Mouse (Mus musculus) thymus, postnatal 14 days (tissue): ENCODE data around the gene Tdrd12.
"Not testable (repeated sequence)": the region's sequence is repeated elsewhere in the genome, so short reads cannot be mapped to it uniquely, and the experiment has no call there.

Source experiments
- DNase-seq: peaks from one replicate; pipeline ENCODE4 v3.0.0; 2021

The Tdrd12 gene

DNA sequence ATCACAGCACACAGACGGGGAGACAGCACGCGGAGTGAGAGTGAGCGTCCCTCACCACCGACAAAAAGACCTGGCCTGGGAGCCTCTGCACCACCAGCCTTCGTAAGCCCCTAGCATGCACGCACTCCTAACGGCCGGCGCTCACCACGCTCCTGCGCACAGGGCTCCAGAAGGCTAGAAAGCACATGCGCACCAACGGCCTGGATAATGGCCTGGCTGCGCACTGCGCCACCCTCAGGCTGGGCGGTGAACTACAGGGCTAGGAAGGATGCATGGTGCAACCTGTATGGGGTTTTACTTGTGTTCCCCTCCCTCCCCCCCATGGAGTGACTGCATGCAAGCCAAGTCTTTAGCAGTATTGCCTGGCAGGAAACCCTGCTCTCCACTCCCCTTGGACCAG lies at the start of gene Tdrd12:
TSS of gene Tdrd12 (minus strand) at position 184 of the 400 bp plus-strand sequence.
- no peak for DNase-seq

DNA sequence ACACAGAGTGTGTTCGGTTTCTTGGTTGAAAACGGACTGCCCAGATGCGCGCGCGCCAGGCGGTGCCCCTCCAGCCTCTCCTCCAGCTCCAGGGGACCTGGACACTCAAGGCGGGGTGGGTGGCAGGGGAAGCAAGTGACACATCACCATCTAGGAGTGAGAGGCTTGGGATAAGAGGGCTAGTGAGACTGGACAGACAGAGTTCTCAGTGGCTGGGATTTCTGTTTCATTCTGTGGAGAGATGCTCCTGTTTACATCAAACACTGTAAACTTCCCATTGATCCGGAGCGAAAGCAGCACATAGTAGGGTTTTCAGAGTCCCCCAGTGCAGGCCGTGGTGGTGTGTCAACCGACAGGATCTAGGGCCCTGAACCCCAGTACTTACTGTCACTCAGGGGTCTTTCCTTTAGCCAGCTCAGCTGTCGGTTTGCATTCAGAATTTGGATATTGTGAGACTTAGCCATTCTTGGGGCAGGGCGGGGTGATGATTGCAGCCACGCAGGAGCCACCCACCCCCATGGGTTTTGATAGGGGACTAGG lies 49.4 kb upstream of the Tdrd12 start:
- peak; percentile 42 for DNase-seq

DNA sequence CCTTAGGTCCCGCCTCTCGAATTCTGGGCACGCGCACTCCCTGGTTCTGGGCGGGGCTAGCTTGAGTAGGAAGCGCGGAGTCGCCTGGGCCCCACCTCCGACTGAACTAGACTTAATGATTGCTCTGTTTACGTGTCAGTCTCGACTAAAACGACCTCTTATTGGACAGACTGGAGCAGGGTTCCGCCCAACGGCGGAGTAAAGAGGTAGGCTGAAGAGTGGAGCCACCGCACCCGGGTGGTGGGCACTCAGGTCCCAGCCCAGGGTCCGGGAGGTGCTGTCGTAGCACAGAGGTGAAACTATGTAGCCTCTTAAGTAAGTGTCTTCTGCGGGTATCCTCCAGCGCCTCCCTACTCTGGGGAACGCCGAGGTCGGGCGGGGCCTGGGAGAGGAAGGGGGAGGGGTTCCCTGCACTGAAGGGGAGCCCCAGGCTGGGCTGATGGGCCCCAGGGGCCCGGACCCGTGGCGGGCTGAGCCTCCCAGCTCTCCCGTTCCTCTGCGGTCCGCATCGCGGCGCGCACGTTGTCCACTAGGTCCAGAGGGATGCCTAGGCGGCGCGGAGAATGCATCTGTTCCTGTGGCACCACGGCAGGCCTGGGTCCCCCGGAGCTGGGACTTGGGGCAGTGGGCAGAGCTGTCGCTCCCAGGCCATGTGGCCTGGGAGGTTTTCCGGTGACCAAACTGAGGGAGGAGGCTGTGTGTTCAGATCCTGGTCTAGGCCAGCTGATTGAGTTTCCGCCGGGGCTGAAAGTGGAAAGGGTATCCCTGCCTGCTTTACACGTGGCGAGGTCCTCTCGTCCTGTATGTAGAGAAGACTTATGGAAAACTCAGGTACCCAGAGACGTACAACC lies 48.7 kb upstream of the Tdrd12 start, which contains the start of gene Ankrd27:
TSS of gene Ankrd27 (plus strand) at position 190 of the 851 bp plus-strand sequence.
- peak; percentile 95 for DNase-seq

DNA sequence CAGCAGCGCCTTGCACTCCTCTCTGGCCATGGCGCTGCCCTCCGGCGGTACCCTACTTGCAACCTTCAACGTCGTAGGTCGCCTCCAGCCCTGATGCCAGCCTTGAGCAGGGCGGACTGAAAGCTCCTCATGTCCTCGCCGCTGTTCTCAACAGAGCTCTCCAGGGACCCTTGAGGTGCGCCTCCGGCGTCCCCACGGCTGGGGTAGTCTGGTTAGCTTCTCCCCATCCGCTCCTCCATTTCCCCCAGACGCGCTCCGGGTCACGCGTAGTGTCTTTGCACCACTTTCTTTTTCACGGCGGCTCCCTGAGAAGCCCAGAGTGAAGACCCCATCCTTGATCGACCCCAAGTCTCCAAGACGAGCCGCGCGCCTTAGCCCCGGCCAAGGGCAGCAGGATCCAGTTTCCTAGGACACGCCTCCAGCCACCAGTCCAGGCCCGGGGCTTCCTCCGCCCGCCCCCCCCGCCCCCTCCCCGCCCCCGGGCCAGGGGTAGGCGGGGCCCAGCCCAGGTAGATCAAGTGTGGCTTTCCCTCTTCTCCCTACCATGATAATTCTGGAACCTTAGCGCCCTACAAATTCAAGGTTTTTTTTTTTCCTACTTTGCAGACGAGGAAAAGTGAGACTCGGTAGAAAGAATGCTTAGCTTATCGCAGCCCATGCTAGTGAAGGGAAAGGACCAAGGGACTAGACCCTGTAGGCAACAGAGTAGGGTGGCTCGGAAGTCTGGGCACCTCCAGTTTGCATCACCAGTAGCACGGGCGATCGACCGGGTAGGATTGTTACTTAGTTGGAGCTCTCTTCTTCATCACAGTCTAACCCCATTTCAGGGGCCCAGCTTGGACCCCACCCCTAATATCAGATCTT lies 47.9 kb upstream of the Tdrd12 start, which contains the start of gene Rgs9bp:
TSS of gene Rgs9bp (minus strand) at position 392 of the 864 bp plus-strand sequence.
- peak; percentile 59 for DNase-seq

DNA sequence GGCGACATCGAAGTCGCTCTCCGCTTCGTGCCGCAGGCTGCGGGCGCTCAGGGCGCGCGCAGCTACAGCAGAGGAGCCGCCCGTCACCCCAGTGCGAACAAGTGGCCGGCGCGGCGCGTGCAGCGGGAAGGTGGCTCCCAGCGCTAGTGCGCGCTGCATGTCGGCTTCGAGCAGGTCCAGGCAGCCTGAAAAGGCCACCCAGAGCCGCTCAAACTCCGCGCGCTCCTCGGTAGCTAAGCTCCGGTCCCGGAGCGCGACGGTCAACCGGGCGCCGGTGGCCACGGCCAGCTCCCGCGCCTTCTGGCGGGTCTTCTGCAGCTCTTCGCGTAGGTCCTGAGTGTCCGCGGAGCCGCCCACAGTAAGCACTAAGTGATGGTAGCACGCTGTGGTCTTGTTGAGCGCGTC lies 47.2 kb upstream of the Tdrd12 start:
- DNase-seq: peak; percentile 52

DNA sequence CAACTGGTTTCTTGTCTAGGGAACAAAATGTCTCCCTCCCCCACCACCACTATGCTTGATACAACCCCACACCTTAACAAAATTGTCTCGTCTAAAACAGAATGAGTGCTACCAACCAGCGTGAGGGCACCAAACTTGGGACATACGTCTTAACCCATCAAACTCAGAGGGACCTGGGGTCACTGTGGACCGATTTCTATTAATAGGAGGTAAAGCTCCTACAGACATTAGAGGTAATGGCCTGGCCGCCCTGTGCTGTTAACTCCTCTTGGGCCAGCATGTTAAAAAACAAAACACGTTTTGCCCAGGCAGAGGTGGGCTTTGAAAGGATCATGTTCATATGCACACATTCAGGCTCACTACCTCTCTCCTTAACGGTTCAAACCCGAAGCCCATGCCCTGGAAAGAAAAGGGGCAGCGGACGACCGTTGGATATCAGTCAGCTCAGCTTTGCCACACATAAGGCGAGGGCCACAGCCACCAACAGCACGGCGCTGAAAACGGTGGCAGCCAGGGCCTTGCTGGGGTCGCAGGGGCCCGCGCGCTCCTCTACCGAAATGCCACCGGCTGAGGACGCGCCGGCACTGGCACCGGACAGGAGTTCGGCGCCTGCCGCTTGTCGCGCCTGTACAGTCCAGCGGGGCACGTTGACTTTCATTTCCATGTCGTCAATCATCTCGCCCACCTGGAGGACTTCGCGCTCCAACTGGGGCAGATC lies 46.7 kb upstream of the Tdrd12 start:
- DNase-seq: no peak

DNA sequence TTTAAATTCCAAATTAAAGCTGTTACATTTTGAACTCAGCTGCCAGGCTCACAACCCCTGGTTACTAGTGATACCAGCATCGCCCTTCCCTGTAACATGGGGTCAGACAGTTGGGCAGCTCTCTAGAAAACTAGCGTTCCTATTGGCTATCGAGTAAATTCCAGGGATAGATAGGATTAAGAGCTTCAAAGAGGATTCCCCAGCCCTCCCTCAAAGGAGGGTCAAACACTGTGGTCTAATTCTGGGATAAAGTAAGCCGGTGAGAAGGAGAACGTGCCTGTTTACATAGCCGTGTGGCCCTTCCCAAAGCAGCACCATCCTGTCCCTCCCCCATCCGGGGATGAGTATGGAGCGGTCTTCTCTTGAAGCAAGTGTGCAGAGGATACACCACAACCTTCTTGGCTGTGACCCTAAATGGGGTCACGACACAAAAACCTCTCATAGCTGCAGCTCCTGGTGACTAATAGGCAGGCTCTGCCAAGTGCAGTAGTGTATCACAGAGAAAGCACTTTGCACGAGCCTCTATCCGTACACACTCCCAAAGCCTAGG lies 46.0 kb upstream of the Tdrd12 start:
- no peak for DNase-seq

DNA sequence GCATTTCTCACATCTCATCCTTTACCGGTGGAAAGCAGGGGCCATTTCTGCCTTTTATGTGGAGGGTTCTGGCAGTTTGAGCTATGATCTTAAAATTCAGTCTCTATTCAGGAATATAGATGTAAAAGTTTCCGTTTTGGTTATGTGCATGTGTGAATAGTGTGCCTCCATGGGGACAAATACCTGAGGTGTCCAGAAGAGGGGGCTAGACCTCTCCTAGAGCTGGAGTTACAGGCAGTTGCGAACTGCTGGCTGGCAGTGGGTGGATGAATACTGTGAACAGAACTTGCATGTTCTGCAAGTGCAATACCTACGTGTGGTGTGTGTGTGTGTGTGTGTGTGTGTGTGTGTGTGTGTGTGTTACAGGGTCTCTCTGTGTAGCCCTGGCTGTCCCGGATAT lies 45.2 kb upstream of the Tdrd12 start:
- DNase-seq: peak; percentile 44

DNA sequence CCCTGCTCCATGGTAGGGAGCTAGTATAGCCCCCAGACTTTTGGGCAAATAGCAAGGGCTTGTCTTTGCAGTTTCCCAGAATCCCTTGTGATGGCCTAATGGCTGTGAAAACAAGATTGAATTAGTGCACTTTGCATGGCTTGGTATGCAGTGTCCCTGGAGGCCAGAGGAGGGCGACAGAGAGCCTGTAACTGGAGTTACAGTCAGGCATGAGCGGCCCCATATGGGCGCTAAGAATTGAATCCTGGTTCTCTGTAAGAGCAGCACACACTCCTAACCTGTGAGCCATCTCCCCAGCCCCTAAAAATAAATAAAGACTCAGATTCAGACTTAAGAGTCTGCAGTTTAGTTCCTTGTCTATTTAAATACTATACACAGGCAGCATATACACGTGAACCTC lies 42.3 kb upstream of the Tdrd12 start:
- DNase-seq: peak; percentile 64

DNA sequence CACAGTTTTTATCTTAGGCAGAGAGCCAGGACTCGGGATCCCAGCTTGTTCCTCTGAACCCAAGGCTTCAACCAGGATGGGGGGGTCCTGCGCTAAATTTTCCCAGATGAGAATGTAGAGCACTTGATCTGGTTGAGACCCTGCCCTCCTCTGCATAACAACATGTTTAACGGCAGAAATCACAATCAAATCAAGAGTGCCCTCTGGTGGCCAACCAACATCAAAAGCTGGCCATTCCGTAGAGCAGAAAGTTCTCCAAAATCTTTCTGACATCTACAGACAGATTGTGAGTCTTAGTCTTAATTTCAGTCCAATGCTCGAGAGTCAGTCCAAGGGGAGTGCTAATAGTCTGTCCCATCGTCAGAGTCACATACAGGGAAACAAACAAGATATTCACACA lies 33.3 kb upstream of the Tdrd12 start:
- not testable (repeated sequence) for DNase-seq

DNA sequence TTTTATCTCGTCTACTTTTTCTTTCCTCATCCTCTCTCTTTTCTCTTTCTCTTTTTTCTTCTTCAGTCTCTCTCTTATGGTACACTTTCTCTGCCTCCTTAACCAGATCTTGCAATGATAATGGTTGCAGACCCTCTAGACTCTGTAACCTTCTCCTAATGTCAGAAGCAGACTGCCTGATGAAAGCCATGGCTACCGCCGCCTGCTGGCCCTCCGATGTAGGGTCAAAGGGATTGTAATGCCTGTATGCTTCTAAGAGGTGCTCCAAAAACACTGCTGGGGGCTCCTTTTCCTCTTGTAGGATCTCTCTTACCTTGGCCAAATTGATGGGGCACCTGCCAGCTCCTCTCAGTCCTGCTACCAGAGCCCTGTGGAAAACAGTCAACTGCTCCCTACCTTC lies 32.2 kb upstream of the Tdrd12 start:
- not testable (repeated sequence) for DNase-seq

DNA sequence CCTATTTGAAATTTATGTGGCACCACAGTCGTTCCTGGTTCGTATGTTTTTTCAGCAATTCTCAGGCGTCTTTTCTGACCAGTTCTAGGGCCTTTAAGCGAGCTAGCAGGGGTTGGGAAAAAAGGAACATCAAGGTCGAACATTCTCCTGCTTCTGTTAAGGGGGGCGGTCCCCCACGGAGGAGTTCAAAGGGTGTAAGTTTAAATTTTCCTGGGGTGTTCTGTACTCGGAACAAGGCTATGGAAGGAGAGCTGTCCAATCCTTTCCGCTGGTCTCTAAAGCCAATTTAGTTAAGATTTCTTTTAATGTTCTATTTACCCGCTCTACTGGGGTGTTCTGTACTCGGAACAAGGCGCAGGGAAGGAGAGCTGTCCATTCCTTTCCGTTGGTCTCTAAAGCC lies 28.4 kb upstream of the Tdrd12 start:
- DNase-seq: not testable (repeated sequence)

DNA sequence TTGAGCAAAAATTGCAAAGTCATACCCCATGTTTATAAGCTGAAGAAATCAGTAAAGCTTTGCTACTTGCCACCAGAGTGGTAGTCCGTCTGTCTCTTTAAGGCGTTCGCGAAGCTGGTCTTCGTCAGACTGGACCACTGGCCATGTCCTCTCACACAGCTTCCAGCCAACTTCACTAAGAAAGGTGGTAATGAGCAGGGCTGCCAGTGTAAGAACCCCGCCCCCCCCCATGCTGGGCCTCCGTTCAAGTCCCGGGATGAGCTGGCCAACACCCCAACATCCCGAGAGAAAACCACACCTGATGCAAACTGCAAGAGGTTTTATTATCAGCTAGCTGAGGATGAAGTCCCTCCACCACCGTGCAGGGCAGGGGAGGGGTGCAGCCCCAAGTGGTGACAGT lies 27.3 kb upstream of the Tdrd12 start:
- DNase-seq: not testable (repeated sequence)

DNA sequence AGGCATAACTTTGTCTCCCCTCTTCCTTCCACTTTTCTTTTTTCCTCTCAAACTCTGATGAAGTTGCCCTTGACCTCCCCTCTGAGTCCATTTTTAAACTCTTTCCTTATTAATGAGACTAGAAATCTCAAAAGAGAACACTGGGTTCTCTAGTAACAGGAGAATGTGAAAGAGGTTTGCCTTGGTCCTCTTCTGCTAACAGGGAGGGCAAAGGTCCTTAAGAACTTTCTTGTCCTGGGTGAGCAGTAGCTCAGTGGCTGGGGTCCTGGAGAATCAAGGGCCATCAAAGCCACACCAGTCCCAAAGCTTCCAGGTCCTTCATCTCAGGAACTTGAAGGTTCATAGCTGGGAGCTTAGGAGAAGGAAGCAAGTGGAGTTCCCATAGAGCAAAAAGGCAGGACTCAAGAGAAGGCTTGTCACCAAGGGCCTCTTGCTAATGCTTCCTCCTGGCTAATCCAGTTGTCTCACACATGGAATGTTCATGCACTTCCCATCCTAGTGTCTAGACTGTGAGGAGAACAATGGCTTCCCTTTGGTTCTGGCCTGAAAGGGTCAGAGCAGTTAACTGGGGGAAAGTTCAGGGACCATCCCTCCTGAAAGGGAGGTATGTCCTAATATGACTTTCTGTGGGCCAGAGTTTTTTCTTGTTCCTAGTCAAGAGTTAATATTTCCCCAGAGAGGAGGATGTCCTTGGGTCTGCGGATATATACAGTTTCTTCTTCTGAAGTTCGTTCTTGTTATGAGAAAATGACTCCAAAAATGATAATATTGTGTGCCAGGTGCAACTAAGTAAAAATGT lies 26.7 kb upstream of the Tdrd12 start:
- DNase-seq: no peak

DNA sequence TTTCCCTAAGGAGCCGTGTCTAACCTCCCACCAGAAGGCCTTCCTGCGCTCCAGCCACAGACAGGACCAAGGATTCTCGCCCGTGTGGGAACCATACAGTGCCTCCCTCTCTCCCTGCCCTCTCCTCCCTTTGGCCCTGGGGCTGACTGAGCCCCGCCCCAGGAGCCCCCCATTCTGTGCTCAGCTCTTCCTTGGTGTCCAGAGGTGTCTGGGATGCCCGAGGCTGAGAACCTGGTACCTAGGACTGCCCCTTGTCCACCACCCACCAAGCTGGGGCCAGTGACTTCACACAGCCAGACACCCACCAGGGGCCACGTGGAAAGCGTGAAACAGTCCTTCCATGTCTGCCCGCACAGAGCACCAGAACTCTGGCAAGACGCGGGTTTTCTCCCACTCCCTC lies 25.5 kb upstream of the Tdrd12 start:
- DNase-seq: no peak

DNA sequence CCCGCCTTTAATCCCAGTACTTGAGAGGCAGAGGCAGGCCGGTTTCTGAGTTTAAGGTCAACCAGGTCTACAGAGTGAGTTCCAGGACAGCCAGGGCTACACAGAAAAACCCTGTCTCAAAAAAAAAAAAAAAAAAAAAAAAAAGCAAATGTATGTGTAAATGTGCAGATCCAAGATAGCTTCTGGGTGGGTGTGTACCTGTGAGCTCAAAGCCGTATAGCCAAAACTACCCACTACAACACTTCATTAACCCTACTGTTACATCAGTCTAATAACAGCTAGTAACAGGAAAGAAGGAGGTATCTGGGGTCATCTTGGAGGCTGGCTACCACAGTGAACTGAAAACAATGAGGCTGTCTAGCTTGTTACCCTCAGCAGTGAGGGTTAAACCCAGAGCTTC lies 22.3 kb upstream of the Tdrd12 start:
- no peak for DNase-seq

DNA sequence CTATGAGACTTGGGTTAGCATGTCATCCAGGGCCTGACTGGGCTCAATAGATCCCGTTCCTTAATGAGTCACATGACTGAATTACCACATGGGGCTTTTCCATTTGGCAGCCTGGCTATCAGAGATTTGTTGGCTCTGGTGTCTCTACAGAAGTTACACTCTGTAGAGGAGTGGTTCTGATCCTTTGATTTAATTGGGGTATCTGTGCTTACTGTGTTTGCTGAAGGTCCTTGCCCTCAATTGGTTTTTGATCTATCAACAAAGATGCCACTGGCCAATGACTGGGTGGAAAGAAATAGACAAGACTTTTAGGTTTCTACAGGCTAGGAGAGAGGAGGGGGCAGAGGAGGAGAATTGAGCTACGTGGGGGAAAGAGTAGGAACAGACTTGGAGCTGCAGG lies 21.1 kb upstream of the Tdrd12 start:
- DNase-seq: no peak

DNA sequence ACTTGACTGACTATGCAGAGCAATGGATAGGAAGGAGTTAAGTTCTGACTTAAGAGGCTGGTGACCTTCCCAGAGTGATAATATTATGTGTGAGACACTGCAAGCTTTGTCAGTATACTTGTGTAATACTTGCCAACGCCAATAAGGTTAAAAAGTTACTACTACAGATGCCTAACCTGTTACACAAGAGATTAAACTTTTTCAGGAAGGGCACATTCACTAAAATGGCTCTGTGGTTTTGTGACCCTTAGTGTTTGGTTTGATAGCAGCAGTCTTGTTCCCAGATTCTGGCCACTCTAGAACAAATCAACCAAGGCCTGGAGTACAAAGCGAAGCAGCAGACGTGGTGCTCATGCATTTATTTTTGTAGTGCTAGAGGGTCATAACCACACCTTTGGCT lies 20.0 kb upstream of the Tdrd12 start:
- DNase-seq: no peak

DNA sequence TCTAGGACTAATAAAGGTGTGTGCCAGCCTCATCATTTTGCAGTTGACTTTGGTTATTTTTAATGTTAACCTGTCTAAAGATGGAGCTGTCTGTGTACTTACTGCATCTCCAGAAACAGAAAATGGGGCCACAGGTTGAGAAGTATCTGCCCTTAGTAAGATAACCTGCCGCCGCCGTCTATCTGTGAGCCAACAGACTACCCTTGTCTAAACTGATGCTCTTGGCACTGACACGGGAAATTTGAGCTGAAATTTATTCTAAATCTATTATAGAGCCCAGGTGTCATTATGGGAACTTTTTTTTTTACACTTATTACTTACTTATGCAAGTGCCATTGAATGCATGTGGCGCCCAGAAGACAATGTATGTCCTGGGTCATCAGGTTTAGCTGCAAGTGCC lies 19.4 kb upstream of the Tdrd12 start:
- DNase-seq: no peak

DNA sequence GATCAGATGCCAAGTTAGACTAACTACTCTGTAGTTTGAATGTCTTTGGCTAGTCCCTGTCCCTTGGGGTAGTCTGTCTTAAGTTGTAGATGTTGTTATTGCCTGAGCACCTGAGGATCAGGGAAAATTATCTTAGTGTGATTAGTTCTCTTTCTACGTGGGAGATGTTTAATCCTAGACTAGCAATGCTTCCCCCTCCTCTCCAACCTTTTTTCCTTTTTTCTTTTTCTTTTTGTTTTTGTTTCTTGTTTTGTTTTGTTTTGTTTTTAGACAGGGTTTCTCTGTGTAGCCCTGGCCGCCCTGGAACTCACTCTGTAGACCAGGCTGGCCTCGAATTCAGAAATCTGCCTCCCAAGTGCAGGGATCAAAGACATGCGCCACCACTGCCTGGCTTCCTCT lies 18.7 kb upstream of the Tdrd12 start, which contains the start of gene Nudt19:
TSS of gene Nudt19 (minus strand) at position 100 of the 399 bp plus-strand sequence.
- DNase-seq: no peak
